Mouse (Mus musculus) cerebellum, postnatal 10 days (tissue): Measurements from ENCODE around the gene Il18r1.

Experiments
- DNase-seq, 2 experiments: peaks; one replicate each; pipeline ENCODE4 v3.0.0; 2021; ENCODE audit warnings: mixed read lengths in 2 of 2

Gene Il18r1

GRCm38 (mm10) chr1:40465477-40466430 lies at the start of gene Il18r1:
Il18r1 (plus strand) TSS chr1:40465552.
- DNase-seq: peak in 1 of 2 experiments; percentile 13

DNA sequence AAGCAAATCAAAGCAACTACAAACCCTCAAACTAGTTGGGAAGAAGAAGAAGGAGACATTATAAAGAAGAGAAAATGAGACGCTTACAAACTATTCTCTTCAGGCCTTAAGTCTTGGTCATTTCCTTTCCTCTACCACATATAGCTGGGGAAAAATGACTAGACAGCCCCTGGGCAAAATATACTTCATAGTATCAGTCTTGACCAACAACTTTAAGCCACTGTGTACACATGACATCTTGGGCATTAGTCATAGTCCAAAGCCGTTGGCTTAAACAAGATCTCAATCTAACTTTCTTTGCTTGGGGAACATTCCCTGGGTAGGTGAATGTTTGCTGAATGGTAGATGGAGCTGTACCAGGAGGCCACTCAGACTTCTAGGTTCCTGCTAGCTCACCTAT lies 48.3 kb upstream of the Il18r1 start:
- DNase-seq: no peak

- no peak for DNase-seq
Measured at GRCm38 (mm10) chr1:40418512-40418911, 46.8 kb upstream of the Il18r1 start.

DNA sequence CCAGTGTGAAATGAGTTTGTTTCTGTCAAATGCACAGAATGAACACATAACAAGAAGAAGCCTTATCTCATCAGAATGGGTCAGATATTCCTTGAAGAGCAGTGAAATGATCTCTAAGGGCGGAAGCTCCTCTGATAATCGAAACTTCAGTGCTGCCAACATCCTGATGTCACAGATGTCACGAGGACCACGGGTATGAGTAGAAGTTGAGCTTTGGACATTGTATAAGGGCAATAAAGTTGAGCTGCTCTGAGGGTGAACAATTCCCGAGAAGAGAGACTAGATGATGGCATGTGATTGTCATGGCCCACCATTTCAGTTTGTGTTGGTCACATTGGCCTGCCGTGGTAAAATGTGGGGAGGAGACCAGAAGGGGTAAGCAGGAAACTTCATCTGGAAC lies 41.5 kb upstream of the Il18r1 start:
- DNase-seq: no peak

- no peak for DNase-seq
Measured at GRCm38 (mm10) chr1:40427270-40427669, 38.1 kb upstream of the Il18r1 start.

GRCm38 (mm10) chr1:40427901-40428300 lies 37.5 kb upstream of the Il18r1 start:
- DNase-seq: no peak

DNA sequence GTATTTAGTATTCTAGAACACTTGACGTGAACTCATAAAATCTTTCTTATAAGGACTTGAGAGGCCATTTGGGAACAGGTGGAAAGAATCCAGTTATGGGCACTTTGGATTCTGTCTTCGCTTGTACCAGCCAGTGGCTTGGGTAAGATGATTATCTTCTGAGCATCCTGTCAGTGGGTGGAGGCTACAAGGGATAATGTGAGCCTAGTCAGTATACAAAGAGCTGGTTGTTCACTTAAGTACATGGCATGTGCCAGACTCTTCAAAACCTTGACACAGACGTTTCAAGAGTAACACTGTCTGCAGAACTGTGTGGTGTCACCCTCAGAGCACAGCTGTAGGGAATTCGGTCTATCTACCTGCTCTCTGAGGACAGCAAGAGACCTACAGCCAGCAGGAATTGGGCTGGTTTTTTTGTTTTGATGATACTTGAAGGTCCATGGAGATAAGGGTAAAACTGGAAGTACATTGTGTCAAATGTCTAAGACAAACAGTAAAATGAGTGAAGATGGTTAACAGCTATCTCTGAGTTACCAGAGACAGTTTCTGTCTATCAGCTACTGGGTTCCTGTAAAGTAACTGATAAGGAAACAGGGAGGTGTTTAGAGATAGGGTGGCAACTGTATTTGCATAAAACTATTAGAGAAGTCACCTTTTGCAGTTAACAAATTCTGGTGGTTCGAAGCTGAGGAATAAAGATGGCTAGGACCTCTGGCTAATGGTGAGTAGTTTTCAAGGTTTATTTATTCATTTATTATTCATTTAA lies 36.3 kb upstream of the Il18r1 start, which contains the start of gene Il1rl1:
TSS of gene Il1rl1 (plus strand) at position 661 of the 766 bp plus-strand sequence.
- no peak for DNase-seq

DNA sequence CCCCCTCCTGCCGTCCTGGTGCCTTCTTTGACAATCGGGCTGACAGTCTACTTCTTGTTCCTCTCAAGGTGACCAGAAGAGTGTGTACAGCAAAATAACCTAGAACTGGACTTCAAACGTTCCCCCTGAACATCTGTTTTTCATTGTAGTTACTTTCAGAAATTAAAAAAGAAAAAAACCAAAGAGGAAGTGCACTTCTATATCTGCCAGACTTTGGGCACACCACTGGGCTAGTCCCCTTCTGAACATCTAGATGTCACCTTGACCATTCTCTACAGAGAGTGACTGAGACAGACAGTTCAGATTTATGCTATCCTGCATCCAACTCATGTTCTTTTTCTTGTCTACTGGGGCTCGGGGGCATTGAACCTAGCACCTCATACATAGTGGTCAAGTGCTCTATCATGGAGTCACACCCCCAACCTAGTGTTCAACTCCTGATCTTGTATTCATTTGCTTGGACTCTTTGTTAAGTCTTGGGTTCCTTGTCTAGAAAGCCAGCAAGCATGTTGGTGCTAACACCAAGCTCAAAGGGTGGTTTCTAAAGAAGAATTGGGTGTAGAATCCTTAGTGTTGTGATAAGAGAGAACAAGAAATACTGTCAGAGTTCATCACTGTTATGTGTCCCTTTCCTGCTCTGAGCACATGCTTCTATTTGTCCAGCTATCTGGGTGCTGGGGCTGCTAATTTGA lies 35.1 kb upstream of the Il18r1 start:
- DNase-seq: no peak

- DNase-seq: no peak
Measured at GRCm38 (mm10) chr1:40432169-40432568, 33.2 kb upstream of the Il18r1 start.

DNA sequence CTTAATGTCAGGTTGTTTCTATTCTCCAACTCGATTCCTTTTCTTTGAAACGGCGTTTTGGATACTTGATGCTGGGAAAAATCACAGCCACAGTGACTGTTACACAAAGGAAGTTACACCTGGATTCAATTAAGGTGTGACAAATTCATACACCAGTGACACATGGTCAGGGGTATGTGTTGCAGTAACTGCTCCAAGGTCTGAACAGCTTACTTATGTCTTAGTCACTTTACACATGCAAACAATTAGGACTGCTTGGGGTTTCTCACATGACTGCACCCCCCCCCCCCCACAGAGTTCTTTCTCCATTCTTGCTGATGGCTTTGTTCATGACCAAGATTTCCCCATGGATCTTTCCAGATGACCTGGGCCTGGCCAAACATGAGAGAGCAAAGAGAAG lies 29.4 kb upstream of the Il18r1 start:
- DNase-seq: no peak

GRCm38 (mm10) chr1:40437340-40437739 lies 28.0 kb upstream of the Il18r1 start:
- no peak for DNase-seq

DNA sequence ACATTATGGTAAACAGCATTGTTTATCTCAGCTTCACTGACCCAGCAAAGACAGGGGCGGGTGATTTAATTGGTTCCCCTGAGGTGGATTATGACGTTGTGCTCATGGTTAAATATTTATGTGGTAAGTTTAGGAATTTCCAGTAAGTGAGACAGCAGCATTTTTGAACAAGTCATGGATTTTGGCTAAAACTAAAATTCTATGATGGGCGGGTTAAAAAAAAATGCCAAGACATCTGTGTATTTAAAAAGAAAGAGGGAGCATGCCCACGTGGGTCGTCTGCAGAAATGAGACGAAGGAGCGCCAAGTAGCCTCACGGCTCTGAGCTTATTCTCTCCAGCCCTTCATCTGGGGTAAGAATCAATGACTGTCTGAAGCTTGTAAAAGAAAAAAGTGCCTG lies 25.8 kb upstream of the Il18r1 start:
- no peak for DNase-seq

DNA sequence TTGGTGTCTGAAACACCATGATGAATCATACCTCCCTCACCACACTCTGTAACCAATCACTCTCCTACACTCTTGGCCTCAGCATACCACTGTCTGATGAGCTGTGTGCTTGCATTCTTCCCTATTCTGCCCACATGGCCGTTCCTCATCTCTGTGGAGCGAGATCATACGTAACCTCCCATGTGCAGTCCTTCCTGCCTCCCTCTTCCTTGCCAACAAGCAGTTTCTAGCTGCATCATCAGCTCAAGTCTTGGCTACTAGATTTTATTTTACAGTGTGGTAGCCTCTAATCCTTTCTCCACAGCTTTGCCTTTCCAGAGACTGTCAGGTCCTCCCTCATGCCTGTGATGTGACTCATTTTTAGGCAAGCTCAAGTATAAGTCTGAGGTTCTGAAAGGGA lies 20.6 kb upstream of the Il18r1 start:
- DNase-seq: no peak

GRCm38 (mm10) chr1:40467306-40467705 lies 2.0 kb downstream of the Il18r1 start:
- no peak for DNase-seq

GRCm38 (mm10) chr1:40468805-40469204 lies 3.5 kb downstream of the Il18r1 start:
- no peak for DNase-seq

DNA sequence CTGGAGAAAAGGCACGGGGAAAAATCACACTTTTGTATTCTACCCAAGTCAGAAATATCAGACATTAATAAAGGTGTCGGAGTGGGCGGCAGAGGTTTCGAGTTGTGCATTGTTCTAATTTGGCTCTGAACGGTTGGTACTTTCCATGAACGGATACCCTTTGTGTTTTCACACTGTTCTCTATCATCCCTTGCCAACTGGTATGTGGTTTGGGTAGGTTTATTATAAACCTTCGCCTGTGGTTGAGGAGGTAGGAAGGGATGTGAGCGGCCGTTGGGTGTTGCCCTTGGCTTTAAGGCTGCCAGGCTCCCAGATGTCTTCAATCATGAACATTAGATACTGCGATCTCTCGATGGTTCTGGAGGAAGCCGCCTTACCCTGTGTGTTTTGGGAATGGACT lies 4.5 kb downstream of the Il18r1 start:
- no peak for DNase-seq

- no peak for DNase-seq
Measured at GRCm38 (mm10) chr1:40472401-40472800, 7.0 kb downstream of the Il18r1 start.

GRCm38 (mm10) chr1:40473640-40474039 lies 8.3 kb downstream of the Il18r1 start:
- no peak for DNase-seq

DNA sequence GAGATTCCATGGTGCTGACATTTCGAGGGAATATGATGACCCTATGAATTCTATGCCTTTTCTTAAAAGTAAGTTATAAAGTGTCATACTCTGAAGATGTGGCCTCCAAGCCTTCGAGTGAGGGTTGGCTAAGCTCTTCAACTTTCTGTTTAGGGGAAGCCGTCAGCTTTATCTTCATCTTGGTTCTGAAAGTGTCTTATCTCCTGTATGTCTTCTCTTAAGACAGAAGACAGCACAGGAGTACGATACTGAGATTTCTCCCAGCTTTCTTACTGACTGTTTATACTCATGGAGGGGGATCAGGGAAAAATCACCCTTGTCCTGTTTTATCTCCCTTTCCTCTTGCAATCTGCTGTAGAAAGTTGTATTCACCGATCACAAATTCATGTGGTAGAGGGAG lies 9.0 kb downstream of the Il18r1 start:
- DNase-seq: no peak

GRCm38 (mm10) chr1:40475697-40476096 lies 10.3 kb downstream of the Il18r1 start:
- DNase-seq: no peak

DNA sequence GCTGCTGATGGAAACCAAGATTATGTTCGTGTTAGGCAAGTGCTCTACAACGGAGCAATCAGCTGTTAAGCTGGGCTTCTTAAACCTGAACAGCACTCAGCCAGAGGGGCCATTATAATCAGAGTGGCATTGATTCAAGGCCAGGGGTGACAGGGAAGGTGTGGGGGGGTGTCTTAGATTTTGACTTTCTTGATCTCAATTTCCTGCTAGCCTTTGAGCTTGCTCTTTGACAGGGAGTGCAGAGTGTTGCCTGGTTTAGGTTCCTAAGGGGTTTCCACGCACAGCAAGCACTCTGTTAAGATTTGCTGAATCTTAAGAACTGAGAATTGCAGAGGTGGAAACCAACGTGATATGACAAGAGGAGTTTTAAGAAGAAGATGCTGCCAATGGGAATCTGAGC lies 11.4 kb downstream of the Il18r1 start:
- DNase-seq: no peak

- no peak for DNase-seq
Measured at GRCm38 (mm10) chr1:40479505-40479923, 14.2 kb downstream of the Il18r1 start.

GRCm38 (mm10) chr1:40494594-40494993 lies 29.2 kb downstream of the Il18r1 start:
- DNase-seq: no peak
